Mouse (Mus musculus) thymus, adult 2 months (tissue): ENCODE measurements at regions not wholly inside any gene's neighbourhood (a gene's known extent, or its start where the extent isn't known, plus 50 kb on each side); places are given as distances from the start of the nearest gene placed in this dataset.

Experiments
- CTCF ChIP-seq: fragments of 200-500 bp; IDR thresholded peaks from 2 replicates; pipeline ENCODE4 v1.5.1; 2012; ENCODE audit warnings: mild to moderate bottlenecking, control low read depth, low read length, moderate library complexity, borderline replicate concordance; ENCODE audit not compliant: control insufficient read depth, poor library complexity, insufficient read depth; ENCODE audit errors: extremely low read depth
- POLR2A ChIP-seq: fragments of 200-500 bp; IDR thresholded peaks from 2 replicates; pipeline ENCODE4 v1.6.1; 2012; ENCODE audit warnings: mild to moderate bottlenecking, low read length, control low read depth, moderate library complexity; ENCODE audit not compliant: control insufficient read depth, poor library complexity, insufficient read depth; ENCODE audit errors: extremely low read depth

DNA sequence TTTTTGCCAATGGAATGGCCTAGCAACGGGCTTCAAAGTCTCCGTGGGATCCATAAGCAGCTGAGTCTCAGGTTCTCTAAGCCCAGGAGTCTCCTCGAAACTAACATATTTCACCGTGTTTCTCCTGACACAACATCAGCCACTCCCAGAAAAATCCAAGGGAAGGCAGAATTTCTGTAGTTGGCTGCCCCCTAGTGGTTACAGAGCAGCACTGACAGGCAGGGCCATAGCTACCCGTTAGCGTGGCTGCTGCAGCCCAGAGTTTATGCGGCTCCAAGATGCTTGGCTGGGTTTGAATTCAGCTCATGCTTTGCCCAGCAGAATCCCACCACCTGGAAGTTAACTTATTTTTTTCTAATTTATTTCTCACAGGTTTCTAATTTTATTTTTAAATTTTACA lies 140.9 kb upstream of the Tmem164 start:
- TF ChIP-seq CTCF (peak; percentile 72; the same call in 1 of the 2 replicates), POLR2A (no peak)
